Mouse (Mus musculus): ENCODE data around the gene Wipf1. TPM values are rescaled to one million over a fixed set of nuclear protein-coding genes. Genes with fewer than 3 reads are reported as not detected.

Wipf1 gene
- polyA plus RNA-seq, 1 experiment = 47.3 TPM

DNA sequence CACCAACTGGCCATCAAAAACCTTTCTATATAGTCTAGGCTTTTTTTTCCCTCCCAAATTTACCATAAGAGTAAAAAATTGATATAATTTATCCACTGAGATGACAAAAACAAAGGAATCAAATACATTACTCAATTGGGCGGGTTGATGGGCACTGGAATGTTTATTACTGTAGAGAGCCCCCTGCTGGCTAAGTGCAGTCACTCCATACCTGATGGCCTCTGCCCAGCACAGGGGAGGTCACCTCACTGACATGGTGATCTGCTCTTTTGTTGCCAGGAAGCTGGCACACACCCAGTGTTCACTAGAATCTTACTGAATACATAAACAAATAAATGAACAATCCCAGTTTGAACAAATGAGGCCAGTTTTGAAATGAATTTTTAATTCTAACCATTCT, 102.2 kb downstream of the Wipf1 start:
- Histone ChIP-seq H3K27ac (ENCODE audit: control insufficient read depth, insufficient read depth, low read depth, low read length, poor library complexity) (no peak overlapping the region), H3K4me3 (replicated peaks; ENCODE audit: control insufficient read depth, low read depth, low read length) (no peak overlapping the region), H3K4me1 (ENCODE audit: control insufficient read depth, insufficient read depth, low read length) (no peaks in the 10 kb centered on the region)
- 28% methylated on average over 1 of the region's 1 CpGs for WGBS
- TF ChIP-seq CTCF (IDR thresholded peaks at IDR 0.05; ENCODE audit: control insufficient read depth, insufficient read depth, low read length) (peak; percentile 69), POLR2A (IDR thresholded peaks at IDR 0.05; ENCODE audit: borderline replicate concordance, control insufficient read depth, low read depth, low read length) (no peak)

GRCm38 (mm10) chr2:73425822-73426221, 103.7 kb downstream of the Wipf1 start:
- H3K4me1 ChIP-seq (ENCODE audit: control insufficient read depth, insufficient read depth, low read length) = no peaks in the 10 kb centered on the region
- no peak overlapping the region for H3K4me3 ChIP-seq (replicated peaks; ENCODE audit: control insufficient read depth, low read depth, low read length)
- no peak overlapping the region for H3K27ac ChIP-seq (ENCODE audit: control insufficient read depth, insufficient read depth, low read depth, low read length, poor library complexity)
- TF ChIP-seq CTCF (IDR thresholded peaks at IDR 0.05; ENCODE audit: control insufficient read depth, insufficient read depth, low read length) = no peak
- no peak for TF ChIP-seq POLR2A (IDR thresholded peaks at IDR 0.05; ENCODE audit: borderline replicate concordance, control insufficient read depth, low read depth, low read length)
- 85% methylated on average over 14 of the region's 14 CpGs for WGBS

DNA sequence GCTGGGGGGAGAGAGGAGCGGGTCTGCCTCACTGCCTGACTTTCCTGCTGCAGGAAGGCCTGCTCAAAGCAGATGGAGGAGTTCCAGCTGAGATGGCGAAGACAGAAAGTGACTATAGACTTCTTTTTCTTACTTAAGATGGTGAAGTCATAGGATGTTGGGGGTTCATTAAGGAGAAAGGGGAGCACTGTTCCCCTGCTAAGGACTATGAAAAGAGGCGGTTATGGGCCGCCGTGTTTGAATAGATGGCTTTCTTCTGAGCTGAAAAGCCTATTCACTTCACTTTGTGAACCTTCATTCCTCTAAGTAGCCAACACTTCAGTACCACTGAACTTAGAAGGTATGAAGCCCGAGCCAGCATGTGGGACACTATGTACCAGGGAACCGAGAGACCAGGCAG, 109.8 kb downstream of the Wipf1 start:
- Histone ChIP-seq H3K27ac (ENCODE audit: control insufficient read depth, insufficient read depth, low read depth, low read length, poor library complexity) (no peak overlapping the region), H3K4me1 (ENCODE audit: control insufficient read depth, insufficient read depth, low read length) (no peaks in the 10 kb centered on the region), H3K4me3 (replicated peaks; ENCODE audit: control insufficient read depth, low read depth, low read length) (no peak overlapping the region)
- TF ChIP-seq CTCF (IDR thresholded peaks at IDR 0.05; ENCODE audit: control insufficient read depth, insufficient read depth, low read length) (no peak), POLR2A (IDR thresholded peaks at IDR 0.05; ENCODE audit: borderline replicate concordance, control insufficient read depth, low read depth, low read length) (no peak)
- WGBS = 66% methylated on average over 7 of the region's 7 CpGs

DNA sequence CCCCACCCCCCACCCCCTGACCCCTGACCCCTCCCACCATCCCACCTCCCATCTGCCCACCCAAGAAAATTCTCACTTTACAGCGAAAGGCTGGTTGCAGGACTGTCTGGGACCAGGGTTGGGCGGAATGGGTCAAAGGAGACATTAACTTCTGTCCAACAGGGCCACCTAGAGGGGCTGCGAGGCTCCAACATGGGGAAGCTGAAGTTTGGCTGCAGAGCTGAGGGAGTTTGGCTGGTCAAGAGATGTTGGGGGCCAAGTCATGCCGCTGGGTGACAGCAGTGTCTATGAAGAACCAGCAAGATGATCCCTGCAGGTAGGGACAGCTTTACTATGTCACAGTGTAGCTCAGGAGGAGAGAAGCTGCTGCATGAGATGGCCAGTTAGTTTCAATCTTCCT, 110.2 kb downstream of the Wipf1 start:
- no peaks in the 10 kb centered on the region for H3K4me1 ChIP-seq (ENCODE audit: control insufficient read depth, insufficient read depth, low read length)
- peak; percentile 62 for TF ChIP-seq CTCF (IDR thresholded peaks at IDR 0.05; ENCODE audit: control insufficient read depth, insufficient read depth, low read length)
- TF ChIP-seq POLR2A (IDR thresholded peaks at IDR 0.05; ENCODE audit: borderline replicate concordance, control insufficient read depth, low read depth, low read length) = no peak
- no peak overlapping the region for H3K27ac ChIP-seq (ENCODE audit: control insufficient read depth, insufficient read depth, low read depth, low read length, poor library complexity)
- H3K4me3 ChIP-seq (replicated peaks; ENCODE audit: control insufficient read depth, low read depth, low read length) = no peak overlapping the region
- WGBS = 43% methylated on average over 4 of the region's 4 CpGs

GRCm38 (mm10) chr2:73415892-73416291, 113.6 kb downstream of the Wipf1 start:
- H3K4me3 ChIP-seq (replicated peaks; ENCODE audit: control insufficient read depth, low read depth, low read length) = no peak overlapping the region
- H3K4me1 ChIP-seq (ENCODE audit: control insufficient read depth, insufficient read depth, low read length) = no peaks in the 10 kb centered on the region
- WGBS = 53% methylated on average over 5 of the region's 5 CpGs
- H3K27ac ChIP-seq (ENCODE audit: control insufficient read depth, insufficient read depth, low read depth, low read length, poor library complexity) = no peak overlapping the region
- no peak for TF ChIP-seq CTCF (IDR thresholded peaks at IDR 0.05; ENCODE audit: control insufficient read depth, insufficient read depth, low read length)
- no peak for TF ChIP-seq POLR2A (IDR thresholded peaks at IDR 0.05; ENCODE audit: borderline replicate concordance, control insufficient read depth, low read depth, low read length)

DNA sequence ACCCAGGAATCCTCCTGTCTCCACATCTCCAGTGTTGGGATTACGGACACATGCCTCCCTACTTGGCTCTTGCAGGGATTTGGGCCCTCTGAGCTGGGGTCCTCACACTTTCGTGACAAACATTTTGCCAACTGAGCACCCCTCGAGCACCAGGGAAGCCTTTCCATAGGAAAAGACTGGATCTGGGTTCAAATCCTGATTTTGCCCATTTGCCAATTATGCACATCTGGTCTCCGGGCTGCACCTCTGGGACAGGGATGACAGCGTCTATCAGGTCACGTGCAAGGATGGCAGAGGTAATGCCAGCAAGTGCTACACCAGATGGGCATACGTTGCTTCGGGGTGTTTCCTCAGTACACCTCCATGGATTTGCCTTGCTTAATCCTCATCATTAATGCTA, 119.5 kb downstream of the Wipf1 start:
- Histone ChIP-seq H3K4me3 (replicated peaks; ENCODE audit: control insufficient read depth, low read depth, low read length) (no peak overlapping the region), H3K27ac (ENCODE audit: control insufficient read depth, insufficient read depth, low read depth, low read length, poor library complexity) (no peak overlapping the region), H3K4me1 (ENCODE audit: control insufficient read depth, insufficient read depth, low read length) (no peaks in the 10 kb centered on the region)
- 91% methylated on average over 8 of the region's 8 CpGs for WGBS
- TF ChIP-seq CTCF (IDR thresholded peaks at IDR 0.05; ENCODE audit: control insufficient read depth, insufficient read depth, low read length) (no peak), POLR2A (IDR thresholded peaks at IDR 0.05; ENCODE audit: borderline replicate concordance, control insufficient read depth, low read depth, low read length) (no peak)

DNA sequence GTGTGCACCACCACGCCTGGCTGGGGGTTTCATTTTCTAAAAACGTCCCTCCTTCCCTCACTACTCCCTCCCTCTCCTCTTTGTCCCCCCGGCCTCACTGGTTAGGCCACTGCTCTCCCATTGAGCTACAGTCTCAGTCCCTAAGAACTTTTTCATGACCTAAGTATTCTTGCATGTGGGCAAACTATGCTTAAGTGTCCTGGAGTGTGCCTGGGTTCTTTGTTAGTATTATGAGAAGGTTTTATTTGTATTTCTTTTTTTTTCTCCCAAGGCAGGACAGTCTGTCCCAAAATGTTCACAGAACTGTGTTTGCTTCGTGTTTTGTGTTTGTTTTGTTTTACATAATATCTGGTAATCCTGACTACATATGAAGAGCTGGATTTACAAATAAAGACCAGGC, 121.9 kb downstream of the Wipf1 start:
- Histone ChIP-seq H3K27ac (ENCODE audit: control insufficient read depth, insufficient read depth, low read depth, low read length, poor library complexity) (no peak overlapping the region), H3K4me1 (ENCODE audit: control insufficient read depth, insufficient read depth, low read length) (no peaks in the 10 kb centered on the region), H3K4me3 (replicated peaks; ENCODE audit: control insufficient read depth, low read depth, low read length) (no peak overlapping the region)
- TF ChIP-seq CTCF (IDR thresholded peaks at IDR 0.05; ENCODE audit: control insufficient read depth, insufficient read depth, low read length) (no peak), POLR2A (IDR thresholded peaks at IDR 0.05; ENCODE audit: borderline replicate concordance, control insufficient read depth, low read depth, low read length) (no peak)
- WGBS = 64% methylated on average over 4 of the region's 4 CpGs

DNA sequence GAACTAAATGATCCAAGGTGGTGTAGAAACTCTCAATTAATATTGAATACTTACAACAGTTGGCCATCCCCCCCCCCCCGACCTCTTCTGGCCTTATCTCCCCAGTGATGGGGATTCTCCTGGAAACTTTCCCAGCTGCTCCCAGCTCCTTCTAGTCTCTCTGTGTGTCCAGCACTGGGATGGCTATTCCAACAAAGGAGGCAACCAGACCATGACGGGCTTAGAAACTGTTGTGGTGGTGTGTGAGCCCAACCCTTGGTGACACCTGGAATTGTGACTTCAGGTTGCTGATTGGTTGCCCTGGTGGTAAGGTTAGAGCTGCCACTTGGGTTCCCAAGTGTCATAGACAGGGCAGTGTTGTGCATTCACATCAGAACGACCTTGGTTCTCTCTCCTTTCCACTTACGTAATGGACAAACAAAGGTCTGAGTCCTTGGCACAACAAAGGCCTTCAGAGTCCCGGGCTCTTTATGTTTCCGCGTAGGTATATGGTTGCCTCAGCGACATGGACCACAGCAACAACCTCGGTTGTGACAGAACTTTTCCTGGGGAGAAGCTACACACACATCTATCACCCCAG, 123.1 kb downstream of the Wipf1 start:
- Histone ChIP-seq H3K27ac (ENCODE audit: control insufficient read depth, insufficient read depth, low read depth, low read length, poor library complexity) (no peak overlapping the region), H3K4me1 (ENCODE audit: control insufficient read depth, insufficient read depth, low read length) (no peaks in the 10 kb centered on the region), H3K4me3 (replicated peaks; ENCODE audit: control insufficient read depth, low read depth, low read length) (no peak overlapping the region)
- WGBS = 79% methylated on average over 9 of the region's 9 CpGs
- TF ChIP-seq CTCF (IDR thresholded peaks at IDR 0.05; ENCODE audit: control insufficient read depth, insufficient read depth, low read length) (no peak), POLR2A (IDR thresholded peaks at IDR 0.05; ENCODE audit: borderline replicate concordance, control insufficient read depth, low read depth, low read length) (no peak)

GRCm38 (mm10) chr2:73404980-73405379, 124.6 kb downstream of the Wipf1 start:
- H3K4me1 ChIP-seq (ENCODE audit: control insufficient read depth, insufficient read depth, low read length) = no peaks in the 10 kb centered on the region
- H3K27ac ChIP-seq (ENCODE audit: control insufficient read depth, insufficient read depth, low read depth, low read length, poor library complexity) = no peak overlapping the region
- 82% methylated on average over 7 of the region's 7 CpGs for WGBS
- no peak overlapping the region for H3K4me3 ChIP-seq (replicated peaks; ENCODE audit: control insufficient read depth, low read depth, low read length)
- no peak for TF ChIP-seq CTCF (IDR thresholded peaks at IDR 0.05; ENCODE audit: control insufficient read depth, insufficient read depth, low read length)
- TF ChIP-seq POLR2A (IDR thresholded peaks at IDR 0.05; ENCODE audit: borderline replicate concordance, control insufficient read depth, low read depth, low read length) = no peak
